Comparison of ENCODE assay signal across 8 mouse cellular contexts in the genomic region with DNA sequence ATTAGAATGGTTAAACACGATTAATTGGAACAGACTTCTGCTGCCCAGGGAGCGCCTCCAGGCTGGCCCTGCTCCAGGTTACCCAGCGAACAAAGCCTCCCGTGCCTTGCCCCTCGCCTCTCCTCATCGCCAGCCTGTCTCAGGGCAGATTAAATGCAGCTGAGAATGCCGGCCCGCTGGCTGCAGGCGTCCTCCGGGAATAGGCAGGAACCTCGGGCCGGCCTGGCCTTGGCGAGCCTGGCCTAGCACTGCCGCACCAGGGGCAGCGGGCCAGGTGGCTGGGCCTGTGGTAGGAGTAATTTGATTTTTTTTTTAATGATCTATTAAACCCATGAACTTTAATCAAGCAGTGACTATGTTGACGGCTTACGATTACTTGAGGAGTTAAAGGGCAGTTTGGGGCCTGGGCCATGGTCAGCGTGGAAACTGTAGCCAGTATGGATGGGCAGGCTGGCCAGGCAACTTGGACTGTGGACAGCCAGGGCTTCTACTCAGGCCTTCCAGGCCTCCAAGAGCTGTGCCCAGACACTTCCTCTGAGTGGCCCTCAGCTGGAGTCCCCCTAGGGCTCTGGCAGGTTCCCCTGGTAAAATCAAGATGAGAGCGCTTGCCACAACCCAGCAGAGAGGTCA.
DNase-seq lines count a peak whose midpoint lies in the region; TF ChIP-seq lines count a peak whose summit lies in the region.

No protein-coding gene starts in this region.

- DNase-seq in brain, adult 2 months (ENCODE audit: low read depth, low spot score): peak; percentile 13
- DNase-seq in embryo, embryonic 11 days: peak; percentile 81
- peak; percentile 68 for DNase-seq in gastrocnemius, postnatal 10 days
- DNase-seq in hindlimb bud, embryonic 11.5 days (ENCODE audit: extremely low spot score, low read depth, low spot score): peak; percentile 67
- peak; percentile 56 to 59 for DNase-seq in left cerebral cortex, postnatal 10 days (ENCODE audit: extremely low spot score in 1 of 2, low spot score in 2 of 2)
- peak; percentile 12 for DNase-seq in ovary, postnatal 10 days (ENCODE audit: low spot score)
- no peak for DNase-seq in lung, adult 2 months
- DNase-seq in lung, postnatal 14 days: no peak

- WGBS in lung, adult 2 months: 58% methylated on average over 19 of the region's 19 CpGs

- no peak for TF ChIP-seq POLR2A in lung, adult 2 months (IDR thresholded peaks at IDR 0.05; ENCODE audit: borderline replicate concordance, extremely low read depth, low read depth, low read length)

- no peak overlapping the region for H3K4me3 ChIP-seq in lung, adult 2 months (replicated peaks; ENCODE audit: extremely low read depth, low read depth, low read length)

- intact Hi-C loops in left cerebral cortex, postnatal 10 days (cut with DNase I): no loop called here

- TF ChIP-seq CTCF in lung, adult 2 months (IDR thresholded peaks at IDR 0.05; ENCODE audit: insufficient read depth, low read length): no peak

- no peaks in the 10 kb centered on the region for H3K4me1 ChIP-seq in lung, adult 2 months (ENCODE audit: control insufficient read depth, insufficient read depth, low read length)

Comparison
In these comparisons a context has a peak if more than half of its experiments do, and no peak if none do; other contexts are left out.
1. DNase-seq: peak in brain, adult 2 months (single experiment), embryo, embryonic 11 days (single experiment), gastrocnemius, postnatal 10 days (single experiment), hindlimb bud, embryonic 11.5 days (single experiment), left cerebral cortex, postnatal 10 days (2 of 2) and ovary, postnatal 10 days (single experiment); none in lung, adult 2 months (single experiment) and lung, postnatal 14 days (single experiment).